Mouse (Mus musculus) CD4-positive helper T cell, adult 2 months (primary cell): ENCODE results near the gene Rps7.

ENCODE experiments used
- DNase-seq: peaks from one replicate; pipeline ENCODE4 v3.0.0-alpha.2; 2012; ENCODE audit warnings: low read depth, missing footprints, low spot score

Rps7 gene

DNA sequence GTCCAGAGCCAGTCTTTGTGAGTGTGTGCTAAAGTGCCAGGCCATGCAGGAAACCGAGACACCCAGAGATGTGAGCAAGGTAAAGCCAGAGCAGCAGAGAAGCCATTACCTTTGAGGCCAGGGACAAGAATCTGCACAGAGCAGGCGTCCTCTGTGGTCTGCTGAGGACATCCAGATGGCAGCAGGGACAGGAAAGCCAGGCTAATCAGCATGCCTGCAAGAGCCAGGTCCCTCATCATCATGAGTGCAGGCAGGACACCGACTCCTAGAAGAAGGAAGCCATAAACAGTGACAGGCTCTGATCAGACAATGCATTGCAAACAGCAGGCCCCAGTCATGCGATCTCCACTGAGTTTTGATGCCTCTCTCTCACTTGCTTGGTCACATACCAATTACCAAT is 18.5 kb downstream of the Rps7 start:
- DNase-seq, result no peak

DNA sequence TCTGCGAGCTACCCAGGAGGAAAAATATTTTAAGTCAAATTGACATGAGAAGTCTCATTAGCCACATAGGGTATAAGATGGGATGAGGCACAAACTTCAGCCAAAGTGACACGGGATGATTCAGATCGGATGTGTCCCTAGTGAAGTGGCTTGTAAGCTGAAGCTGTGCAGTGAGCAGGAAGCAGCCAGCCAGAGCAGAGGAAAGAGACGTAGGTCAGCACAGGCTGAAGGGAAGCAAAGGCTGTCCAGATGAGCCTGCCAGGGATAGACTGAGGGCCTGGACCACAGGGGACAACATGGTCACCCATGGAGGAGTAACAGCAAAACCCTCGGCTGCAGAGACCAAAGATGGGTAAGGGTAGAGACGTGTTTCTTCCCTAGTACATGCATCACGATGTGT is 21.4 kb downstream of the Rps7 start:
- no peak for DNase-seq

DNA sequence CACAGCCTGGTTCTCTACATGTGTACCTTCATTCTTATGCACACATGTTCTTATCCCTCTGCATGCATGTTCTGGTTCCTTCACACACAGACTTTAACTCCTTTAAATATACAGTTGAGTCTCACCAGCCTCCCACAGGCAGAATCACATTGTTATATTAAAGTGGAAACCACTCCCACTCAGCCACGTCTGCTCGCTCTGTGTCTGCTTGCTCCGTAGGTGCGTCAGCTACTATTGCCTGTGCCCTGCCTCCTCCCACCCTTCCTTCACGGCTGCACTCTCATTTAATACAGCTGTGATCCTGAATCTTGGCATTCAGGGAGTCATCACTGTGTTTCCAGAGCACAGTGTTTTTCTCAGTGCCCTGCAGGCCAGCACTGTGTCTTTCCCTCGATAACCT is 23.4 kb downstream of the Rps7 start:
- no peak for DNase-seq

DNA sequence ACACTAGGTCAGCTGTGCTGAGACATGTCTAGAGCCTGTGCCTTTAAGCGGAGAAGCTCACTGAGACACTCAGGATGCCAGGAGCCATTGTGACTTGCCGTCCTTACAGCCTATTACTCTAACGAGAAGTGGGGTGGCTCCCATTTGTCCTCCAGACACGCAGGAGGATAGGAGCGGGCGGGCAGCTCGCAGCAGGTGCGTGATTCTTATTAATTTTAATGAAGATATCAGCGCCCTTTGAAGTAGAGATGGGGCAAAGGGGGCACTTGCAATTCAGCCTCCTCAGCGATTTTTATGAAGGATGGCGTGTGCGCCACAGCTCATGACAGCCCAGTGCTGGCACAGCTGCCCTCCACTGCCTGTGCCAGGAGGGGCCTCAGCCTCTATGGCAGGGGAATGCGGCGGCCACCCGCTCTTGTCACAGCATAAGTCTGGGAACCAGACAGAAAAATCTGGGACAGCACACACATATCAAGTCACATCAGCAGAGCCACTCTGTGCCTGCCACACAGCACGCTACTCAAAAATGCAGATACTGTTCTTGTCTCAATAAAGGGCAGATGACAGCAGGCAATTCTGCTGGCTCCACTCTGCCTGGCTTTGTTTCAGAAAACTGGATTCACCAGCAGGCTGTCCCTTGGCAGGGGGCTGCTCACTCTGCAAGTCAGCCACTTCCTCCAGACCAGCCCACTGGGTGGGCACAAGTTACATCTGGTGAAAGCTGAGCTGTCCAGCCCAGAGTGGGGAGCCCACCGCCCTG is 28.0 kb downstream of the Rps7 start:
- no peak for DNase-seq

DNA sequence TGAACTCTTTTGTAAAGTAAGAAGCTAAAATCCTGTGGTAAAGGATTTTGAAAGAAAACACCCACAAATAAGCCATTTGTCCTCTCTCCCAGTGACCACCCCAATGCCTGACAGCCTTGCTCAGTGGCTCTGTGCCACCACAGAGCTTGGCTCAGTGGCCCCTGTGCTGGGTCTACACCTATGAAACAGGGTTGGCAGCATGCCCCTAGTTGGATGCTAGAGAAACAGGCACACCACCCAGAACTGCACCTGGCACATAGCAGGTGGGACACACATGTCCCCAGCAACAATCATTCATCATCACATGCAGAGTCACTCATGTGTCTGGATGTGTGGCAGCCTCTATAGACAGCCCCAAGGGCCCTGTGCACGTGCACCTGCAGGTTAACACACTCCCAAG is 32.3 kb downstream of the Rps7 start:
- DNase-seq, result no peak

DNA sequence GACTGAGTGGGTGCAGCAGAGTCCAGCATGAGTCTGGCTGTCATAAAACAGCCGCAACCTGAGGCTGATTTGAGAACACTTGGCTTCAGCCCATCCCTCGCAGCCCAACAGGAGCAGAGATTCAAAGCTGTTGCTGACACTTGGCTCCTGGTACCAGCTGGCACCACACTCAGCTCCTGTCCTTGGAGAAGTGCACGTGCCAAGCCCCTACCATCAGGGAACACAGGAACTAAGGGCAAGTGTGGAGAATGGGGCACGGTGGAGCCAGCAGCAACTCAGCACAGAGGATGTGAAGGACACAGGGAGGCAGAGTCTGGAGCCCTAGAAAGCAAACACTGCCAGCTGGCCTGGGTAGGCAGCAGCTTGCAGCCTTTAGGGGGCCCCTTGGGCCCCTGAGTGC is 33.5 kb downstream of the Rps7 start:
- no peak for DNase-seq

DNA sequence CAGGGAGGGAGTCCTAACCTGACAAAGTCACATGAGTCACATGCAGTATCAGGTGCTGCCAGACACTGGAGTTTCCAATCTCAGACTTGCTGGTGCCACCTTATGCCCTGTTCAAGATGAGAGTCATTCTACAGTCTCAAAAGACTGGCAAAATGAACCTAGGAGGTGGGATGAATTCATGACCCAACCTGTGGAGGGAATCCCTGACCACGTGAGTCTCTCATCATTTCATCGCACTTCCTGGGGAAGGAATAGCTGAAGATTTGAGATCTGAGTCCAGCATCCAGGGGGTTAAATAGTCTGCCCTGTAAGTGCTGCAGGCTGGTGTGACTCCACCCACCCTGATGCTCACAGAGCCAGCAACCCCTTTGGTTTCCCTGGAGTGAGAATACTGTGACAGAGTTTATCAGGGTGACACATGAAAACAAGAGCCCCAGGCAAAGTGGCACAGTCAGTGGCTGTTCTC is 37.2 kb downstream of the Rps7 start:
- DNase-seq, result no peak

DNA sequence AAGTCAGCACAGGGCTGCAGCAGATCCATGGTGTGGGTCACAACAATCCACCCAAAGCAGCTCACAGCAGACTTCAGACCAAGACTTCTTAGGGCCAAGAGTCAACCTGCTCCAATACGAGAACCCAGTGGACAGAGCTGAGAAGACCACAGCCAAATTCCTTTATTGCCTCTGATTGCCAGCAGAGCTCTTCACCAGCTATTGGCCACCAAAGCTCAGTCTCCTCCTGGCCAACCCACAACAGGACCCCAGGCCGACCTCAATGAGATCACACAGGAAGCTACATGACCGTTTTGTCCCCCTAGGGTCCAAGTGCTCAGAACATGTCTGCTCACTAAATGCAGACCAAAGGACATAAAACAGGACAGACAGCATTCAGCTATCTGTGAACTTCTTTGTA is 37.6 kb downstream of the Rps7 start:
- no peak for DNase-seq

DNA sequence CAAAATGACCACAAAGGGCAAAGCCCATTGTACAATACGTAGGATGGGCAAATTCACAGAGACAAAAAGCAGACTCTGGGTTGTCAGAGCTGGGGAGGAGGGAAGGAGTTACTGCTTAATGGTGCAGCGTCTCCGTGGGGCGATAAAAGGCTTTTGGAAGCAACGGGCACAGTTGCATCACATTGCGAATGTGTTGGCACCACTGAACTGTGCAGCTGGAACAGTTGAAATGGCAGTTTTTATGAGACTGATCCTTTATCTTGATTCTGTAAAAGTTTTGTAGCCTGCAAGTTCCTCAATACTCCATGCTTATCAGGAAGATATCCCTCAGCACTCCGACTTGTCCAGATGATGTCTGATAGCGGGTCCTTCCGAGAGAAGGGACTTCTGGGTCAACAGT is 38.1 kb downstream of the Rps7 start:
- no peak for DNase-seq

DNA sequence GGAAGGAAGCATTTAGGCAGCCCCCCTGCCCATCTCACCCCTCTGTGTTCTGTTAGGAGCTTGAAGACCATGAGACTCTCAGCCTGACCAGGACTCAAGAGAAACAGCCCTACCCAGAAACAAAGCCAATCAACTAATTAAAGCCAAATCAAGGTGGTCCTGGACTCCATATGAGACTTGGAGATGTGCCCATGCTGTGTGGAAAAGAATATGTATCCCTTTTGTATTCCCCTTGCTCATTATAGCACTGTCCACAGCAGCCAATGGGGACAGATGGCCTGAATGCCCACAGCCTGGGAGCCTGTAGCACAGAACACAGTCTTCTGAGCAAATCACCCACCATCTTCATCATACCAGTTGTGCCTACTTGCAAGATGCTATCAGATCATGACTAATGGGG is 38.9 kb downstream of the Rps7 start:
- DNase-seq, result no peak

DNA sequence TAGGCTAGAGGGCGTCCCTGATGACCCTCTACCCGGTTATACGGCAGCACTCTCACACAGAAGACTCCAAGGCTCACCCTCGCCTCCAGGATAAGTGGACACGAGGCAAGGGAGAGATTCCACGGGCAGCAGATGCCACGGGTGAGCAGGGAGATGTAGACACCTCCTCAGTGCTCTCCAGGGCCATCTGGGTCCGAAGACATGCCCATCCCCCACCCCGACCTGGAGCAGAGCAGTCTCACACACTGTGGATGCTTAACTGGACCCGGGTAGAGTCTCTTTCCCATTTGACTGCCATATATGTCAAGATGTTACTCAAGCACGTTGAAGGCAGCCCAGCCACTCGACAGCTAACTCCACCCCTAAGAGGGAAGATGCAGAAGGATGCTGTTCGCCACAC is 45.3 kb downstream of the Rps7 start:
- DNase-seq, result no peak

DNA sequence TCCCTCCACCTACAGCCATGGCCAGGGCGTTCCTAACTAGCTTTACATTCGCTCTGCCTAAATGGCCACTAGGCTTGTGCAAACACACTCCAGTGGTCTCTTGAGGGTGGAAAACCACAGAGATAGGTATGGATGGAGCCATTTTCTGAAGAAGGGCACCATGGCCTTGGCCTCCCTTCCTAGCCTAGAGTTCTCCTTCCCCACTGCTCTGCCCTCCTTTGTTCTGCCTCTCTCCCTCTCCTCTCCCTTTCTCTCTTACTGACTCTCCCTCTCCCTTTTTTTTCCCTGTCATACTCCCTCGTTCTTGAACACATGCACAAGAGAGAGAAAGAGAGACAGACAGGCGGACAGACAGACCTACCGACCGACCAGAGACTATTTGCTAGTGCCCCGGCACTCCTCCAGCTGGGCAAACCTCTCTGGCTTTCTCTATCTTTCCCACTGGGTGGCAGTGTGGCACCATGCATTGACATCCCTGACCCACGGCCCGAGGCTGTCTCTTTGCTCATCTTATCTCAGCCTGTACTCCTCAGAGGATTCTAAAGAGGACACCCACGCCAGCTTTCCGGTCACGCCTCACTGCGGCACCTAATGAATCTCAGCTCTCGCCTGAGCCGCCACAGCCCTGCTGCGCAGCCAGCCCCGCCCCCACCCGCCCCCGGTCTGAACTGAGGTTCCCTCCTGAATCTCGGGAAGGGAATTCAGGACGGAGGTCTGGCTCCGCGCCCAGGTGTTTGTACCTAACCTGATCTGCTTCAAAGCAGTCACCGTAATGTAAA is 46.5 kb downstream of the Rps7 start:
- DNase-seq, result peak; percentile 62

DNA sequence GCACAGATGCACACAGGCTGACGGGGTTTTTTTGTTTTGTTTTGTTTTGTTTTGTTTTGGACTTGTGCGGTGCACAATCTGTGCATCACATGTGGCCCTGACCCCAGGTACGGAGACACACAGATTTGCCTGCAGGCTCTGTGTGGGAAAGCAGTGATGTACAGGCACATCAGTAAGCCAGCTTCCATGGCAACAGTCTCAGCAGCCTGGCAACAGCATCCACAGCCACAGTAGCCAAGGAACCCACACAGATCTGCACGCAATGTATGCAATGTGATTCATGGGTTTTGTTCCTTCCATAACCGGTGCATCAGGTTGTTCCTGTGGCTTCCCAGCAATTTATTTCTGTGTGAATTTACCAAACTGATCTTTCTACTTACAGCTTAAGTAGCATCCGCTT is 47.8 kb downstream of the Rps7 start:
- no peak for DNase-seq

DNA sequence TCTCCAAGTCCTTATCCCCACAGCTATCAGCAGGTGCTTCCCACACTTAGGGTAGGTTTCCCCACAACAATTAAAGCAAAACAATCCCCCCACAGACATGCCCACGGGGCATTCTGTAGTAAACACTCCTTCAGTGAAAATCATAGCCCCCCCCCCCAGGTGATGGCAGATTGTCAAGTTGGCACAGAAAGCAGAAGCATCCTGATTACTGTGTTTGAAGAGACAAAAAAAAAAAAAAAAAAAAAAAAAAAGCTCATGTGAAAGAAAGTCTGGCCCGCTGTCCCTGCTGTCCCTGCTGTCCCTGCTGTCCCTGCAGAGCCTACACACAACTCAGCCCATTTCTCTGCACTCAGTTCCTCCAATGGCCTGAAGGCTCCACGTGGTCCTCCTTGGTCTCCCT is 51.7 kb downstream of the Rps7 start:
- DNase-seq, result no peak

DNA sequence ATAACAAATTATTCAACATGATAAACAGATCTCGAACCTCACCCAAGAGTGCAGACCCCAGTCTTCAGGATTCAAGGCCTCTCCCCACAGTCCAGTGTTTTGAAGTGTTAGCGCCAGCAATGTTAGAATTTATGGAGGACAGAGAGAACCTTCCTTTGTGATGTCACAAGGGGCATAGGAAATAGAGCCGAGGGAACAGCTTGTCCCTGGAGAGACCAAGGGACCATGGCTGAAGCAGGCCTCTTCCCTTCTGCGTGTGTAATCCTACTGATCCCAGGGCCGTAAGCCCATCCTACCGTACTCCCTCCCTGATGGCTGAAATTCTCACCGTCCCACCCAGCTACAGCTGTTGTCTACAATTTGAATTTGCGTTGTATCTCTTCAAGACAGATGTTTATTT is 53.3 kb downstream of the Rps7 start, which contains the start of gene Allc:
TSS of gene Allc (minus strand) at position 101 of the 400 bp plus-strand sequence.
- DNase-seq, result no peak
